Mouse (Mus musculus) frontal cortex, postnatal 10 days (tissue): Measurements from ENCODE around the gene Vars.

ENCODE experiments used
- DNase-seq, 2 experiments: peaks; one replicate each; pipeline ENCODE4 v3.0.0; 2022; ENCODE audit warnings: low spot score in 2 of 2, mixed read lengths in 1 of 2

Vars gene

DNA sequence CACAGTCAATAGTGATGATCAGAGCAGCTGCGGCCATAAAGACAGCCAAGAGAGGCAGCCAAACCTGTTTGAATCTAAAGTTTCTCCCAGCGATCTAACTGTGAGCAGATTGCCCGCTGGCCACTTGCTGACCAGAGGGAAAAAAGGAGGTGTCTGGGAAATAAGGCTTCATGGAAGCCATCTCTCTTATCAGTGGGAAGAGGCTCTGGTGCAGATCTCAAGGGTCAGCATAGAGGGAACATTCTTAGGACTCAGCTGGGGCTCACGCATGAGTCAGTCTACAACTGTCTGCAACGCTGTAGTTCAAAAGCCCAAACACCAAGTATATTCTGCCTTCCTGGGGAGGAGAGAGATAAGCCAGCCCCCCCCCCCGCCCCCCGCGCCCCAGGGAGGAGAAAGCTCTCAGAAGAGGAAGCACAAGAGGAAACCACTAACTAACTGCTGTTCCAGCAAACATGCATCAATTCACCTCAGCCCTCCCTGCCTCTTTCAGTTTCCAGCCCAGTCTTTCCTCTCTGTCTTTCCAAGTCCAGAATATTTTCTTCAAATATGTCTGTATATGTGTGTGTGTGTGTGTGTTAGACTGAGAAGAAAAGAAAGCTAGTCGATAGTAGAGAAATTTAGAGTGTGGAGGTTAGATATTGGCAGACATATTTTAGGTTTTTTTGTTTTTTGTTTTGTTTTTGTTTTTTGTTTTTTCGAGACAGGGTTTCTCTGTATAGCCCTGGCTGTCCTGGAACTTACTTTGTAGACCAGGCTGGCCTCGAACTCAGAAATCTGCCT, 47.6 kb downstream of the Vars start:
- DNase-seq = no peak

- no peak for DNase-seq
These were observed 48.2 kb downstream of the Vars start for GRCm38 (mm10) chr17:35048932-35049440.

- no peak for DNase-seq
These were observed 48.8 kb downstream of the Vars start, which contains the start of gene Clic1 for GRCm38 (mm10) chr17:35049561-35050016. TSS of gene Clic1 (plus strand) at chr17:35049966.

DNA sequence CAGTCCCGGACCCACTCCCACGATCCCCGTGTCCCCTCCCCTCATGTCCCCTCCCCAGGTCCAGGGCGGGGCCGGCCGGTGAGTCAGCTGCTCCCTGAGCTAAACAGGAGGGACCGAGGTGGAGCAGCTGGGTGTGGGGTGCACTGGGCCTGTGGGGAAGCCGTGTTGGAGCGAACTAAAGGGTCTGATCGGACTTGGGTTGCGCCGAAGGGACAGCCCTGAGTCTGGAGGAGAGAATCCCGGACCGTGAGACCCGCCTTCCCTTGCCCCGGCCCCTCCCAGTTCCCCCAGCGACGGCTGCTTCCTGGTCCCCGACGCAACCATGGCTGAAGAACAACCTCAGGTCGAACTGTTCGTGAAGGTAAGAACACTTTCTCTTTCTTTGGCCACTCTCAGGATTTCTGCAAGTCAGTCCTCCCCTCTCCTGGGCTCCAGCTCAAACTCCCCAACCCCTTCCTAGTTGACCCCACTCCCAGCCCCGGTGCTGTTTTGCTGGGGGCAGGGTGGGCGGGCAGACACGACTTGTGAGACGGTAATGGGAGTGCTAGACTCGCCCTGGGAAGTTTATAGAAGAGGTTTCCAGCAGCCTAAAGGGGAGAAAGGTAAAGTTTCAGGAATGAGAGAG, 49.5 kb downstream of the Vars start:
- peak in 1 of 2 experiments; percentile 38 for DNase-seq

GRCm38 (mm10) chr17:35051156-35052086, 50.6 kb downstream of the Vars start:
- peak in 1 of 2 experiments; percentile 42 for DNase-seq

- no peak for DNase-seq
These were observed 51.5 kb downstream of the Vars start for GRCm38 (mm10) chr17:35052271-35052798.

- no peak for DNase-seq
These were observed 55.1 kb downstream of the Vars start for GRCm38 (mm10) chr17:35055691-35056495.

DNA sequence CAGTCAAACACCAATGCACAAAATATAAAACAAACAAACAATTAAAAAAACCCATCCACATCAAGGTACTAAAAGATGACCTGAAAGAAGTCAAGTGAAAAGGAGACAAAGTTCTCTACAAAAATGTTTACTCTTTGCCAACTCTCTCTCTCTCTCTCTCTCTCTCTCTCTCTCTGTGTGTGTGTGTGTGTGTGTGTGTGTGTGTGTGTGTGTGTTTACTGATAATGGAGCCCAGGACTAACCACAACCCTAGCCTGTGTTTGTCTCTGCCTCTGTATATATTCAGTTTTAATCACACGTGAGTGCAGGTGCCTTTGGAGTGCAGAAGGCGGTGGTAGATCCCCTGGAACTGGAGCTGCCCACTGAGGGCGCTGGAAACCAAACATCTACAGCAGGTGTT, 56.3 kb downstream of the Vars start:
- DNase-seq = no peak

GRCm38 (mm10) chr17:35058316-35058715, 57.5 kb downstream of the Vars start:
- DNase-seq = no peak

- peak; percentile 76 to 84 for DNase-seq
These were observed 58.4 kb downstream of the Vars start, which contains the start of gene Ddah2 for GRCm38 (mm10) chr17:35058911-35059892. TSS of gene Ddah2 (plus strand) at chr17:35059035.

DNA sequence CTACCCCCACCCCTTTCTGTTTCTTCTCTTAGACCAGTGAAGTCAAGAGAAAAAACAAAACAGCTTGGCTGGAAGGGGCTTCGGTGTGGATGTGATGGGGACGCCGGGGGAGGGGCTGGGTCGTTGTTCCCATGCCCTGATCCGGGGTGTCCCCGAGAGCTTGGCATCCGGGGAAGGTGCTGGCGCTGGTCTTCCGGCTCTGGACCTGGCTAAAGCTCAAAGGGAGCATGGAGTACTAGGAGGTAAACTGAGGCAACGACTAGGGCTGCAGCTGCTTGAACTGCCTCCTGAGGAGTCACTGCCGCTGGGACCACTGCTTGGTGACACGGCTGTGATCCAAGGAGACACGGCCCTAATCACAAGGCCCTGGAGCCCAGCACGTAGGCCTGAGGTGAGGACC, 59.3 kb downstream of the Vars start:
- no peak for DNase-seq

GRCm38 (mm10) chr17:35060737-35061297, 60.0 kb downstream of the Vars start:
- DNase-seq = no peak

- DNase-seq = no peak
These were observed 60.5 kb downstream of the Vars start for GRCm38 (mm10) chr17:35061299-35061698.

GRCm38 (mm10) chr17:35063466-35063865, 62.7 kb downstream of the Vars start:
- no peak for DNase-seq

DNA sequence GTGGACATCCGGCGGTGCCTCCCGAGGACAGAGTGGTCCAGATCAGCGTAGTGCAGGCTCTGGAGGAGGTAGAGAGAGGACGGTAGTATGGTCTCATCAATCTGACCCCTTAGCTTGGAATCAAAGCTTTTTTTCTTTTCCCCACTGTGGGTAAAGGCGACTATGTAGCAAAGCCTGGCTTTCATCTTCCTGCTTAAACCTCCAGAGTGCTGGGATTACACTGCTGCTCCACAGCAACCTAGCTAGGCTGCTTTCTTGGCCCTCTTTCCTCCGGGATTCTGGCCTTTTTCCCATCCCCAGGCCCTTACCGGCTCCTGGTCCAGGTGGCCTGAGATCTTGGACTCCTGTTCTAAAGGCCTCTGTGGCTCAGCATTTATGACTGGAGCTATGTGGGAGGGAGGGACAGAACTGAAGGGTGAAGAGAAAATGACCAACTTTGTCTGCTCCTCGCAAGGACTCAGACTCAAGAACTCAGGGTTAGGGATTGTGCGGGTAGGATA, 63.6 kb downstream of the Vars start:
- DNase-seq = no peak

GRCm38 (mm10) chr17:35064951-35065947, 64.5 kb downstream of the Vars start, which contains the start of gene Ly6g6c:
TSS of gene Ly6g6c (plus strand) at chr17:35065388.
- no peak for DNase-seq
